Mouse (Mus musculus) CD4-positive, CD25-positive, alpha-beta regulatory T cell, adult 4 months (primary cell): Measurements from ENCODE around the gene Slc13a1. TPM values are rescaled to one million over a fixed set of nuclear protein-coding genes. Genes with fewer than 3 reads are reported as not detected.

ENCODE experiments used
- ATAC-seq: one replicate; pipeline ENCODE4 v1.8.0; 2017
- polyA plus RNA-seq, 2 experiments: library from polyadenylated mRNA; unstranded; fragments of 100-300 nt; shearing (Covaris generic); gene quantifications; one replicate each; pipeline ENCODE4 v1.2.1; 2017

Slc13a1 gene
- polyA plus RNA-seq, 2 experiments from 2014 or later, result not detected

GRCm38 (mm10) chr6:24072804-24073203 is 95.1 kb downstream of the Slc13a1 start:
- no peak for ATAC-seq

- ATAC-seq, result no peak
These were observed 108.1 kb downstream of the Slc13a1 start for GRCm38 (mm10) chr6:24059754-24060153.

- no peak for ATAC-seq
These were observed 112.8 kb downstream of the Slc13a1 start for GRCm38 (mm10) chr6:24055086-24055485.

- ATAC-seq, result no peak
These were observed 113.7 kb downstream of the Slc13a1 start for GRCm38 (mm10) chr6:24054086-24054710.

GRCm38 (mm10) chr6:24047014-24047770 is 120.7 kb downstream of the Slc13a1 start:
- no peak for ATAC-seq

GRCm38 (mm10) chr6:24043496-24043895 is 124.4 kb downstream of the Slc13a1 start:
- ATAC-seq, result no peak

Other genes with a start within 250 kb of the Slc13a1 start
- gene Tas2r118, start 198.0 kb downstream of the Slc13a1 start, polyA plus RNA-seq, result not detected